Mouse (Mus musculus) heart, postnatal 0 days (tissue): ENCODE results near the gene Atp10a.

ENCODE experiments used
- CTCF ChIP-seq: IDR thresholded peaks from 2 replicates; pipeline ENCODE4 v1.5.1; 2016; ENCODE audit warnings: antibody characterized with exemption, control low read depth, low read depth
- EP300 ChIP-seq: IDR thresholded peaks from 2 replicates; pipeline ENCODE4 v1.6.1; 2016; ENCODE audit warnings: antibody characterized with exemption, low read depth

DNA sequence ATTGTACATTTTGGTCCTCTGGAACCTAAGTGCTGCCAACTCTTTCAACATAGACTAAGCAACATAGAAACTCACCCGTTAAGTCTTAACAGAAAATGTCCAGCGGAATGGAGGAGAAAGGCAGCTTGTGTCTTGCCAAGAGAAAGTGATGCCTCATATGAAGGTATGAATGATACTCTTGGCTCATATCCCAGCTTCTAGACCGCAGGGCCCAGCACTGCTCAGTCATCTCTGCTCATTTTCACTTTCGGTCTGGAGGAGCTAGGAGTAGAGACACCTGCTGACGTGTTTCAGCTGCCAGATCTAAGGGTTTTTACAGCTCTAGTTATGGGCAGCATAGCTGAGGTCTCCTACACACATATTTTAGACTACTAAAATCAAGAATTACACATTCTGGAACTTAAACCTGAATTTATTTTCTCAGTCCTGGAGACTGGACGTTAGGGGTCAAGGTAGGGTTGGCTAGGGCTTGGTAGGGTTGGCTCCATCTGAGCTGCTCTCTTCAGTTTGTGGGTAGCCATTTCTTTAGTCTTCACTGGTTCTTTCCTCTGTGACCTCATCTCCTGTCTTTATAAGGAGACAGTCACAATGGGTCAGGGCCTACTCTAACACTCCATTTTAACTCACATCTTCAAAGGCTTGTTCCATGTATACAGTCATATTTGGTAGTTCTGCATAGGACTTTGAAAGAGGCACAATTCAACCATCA, 94.1 kb downstream of the Atp10a start:
- TF ChIP-seq CTCF, result no peak
- no peak for TF ChIP-seq EP300
